Mouse (Mus musculus) lung, postnatal 0 days (tissue): ENCODE results near the gene Gm49358.

Experiments
- CTCF ChIP-seq: IDR thresholded peaks from 2 replicates; pipeline ENCODE4 v1.5.1; 2016; ENCODE audit warnings: antibody characterized with exemption, mild to moderate bottlenecking
- EP300 ChIP-seq: IDR thresholded peaks from 2 replicates; pipeline ENCODE4 v1.6.1; 2016; ENCODE audit warnings: antibody characterized with exemption, mild to moderate bottlenecking, control low read depth

GRCm38 (mm10) chr10:86731500-86731863, 32.3 kb upstream of the Gm49358 start:
- TF ChIP-seq CTCF (no peak), EP300 (no peak)
